Mouse (Mus musculus): ENCODE measurements at regions not wholly inside any gene's neighbourhood (a gene's known extent, or its start where the extent isn't known, plus 50 kb on each side); places are given as distances from the start of the nearest gene placed in this dataset.

DNA sequence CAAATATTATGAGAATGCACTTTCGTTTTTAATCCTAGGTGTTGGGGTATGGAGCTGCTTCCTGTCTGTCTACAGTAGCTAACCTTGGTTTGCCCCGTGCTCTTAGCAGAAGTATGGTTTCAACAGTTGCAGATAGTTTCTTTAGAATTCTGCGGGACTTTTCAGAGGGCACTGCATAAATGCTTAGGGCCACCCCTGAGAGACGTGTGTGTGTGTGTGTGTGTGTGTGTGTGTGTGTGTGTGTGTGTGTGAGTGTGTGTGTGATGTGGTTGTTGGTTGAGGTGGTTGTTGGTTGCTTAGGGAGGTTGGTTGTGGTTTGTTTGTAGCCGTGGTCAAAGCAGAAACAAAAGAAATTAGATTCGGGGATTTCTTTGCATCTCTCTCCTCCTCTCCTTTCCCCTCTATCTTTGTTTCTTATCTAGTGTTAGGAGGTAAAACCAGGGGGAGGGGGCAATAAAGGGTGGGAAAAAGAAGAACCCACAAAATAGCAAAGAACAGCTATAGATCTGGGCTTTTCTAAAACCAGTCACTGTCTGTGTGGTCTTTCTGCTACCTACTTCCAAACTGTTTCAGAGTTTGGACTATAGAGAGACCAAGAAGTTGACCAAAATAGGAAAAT is 118.7 kb upstream of the Lemd2 start:
- Histone ChIP-seq H3K9ac (ENCODE audit: low read length) (no peak overlapping the region), H3K27me3 (ENCODE audit: control insufficient read depth, insufficient read depth, low read length) (peaks cover 24% of the 10 kb centered on the region), H3K4me3 (ENCODE audit: control insufficient read depth in 1 of 2, insufficient read depth in 1 of 2, low read depth in 1 of 2, low read length in 2 of 2) (no peak overlapping the region), H3K4me1 (ENCODE audit: control insufficient read depth in 2 of 2, insufficient read depth in 2 of 2, low read length in 2 of 2) (peaks cover 9 to 13% of the 10 kb centered on the region in 2 experiments), H3K36me3 (ENCODE audit: control insufficient read depth, insufficient read depth, low read length) (no peaks in the 10 kb centered on the region), H3K9me3 (ENCODE audit: control insufficient read depth, low read length) (no peaks in the 10 kb centered on the region), H3K4me2 (ENCODE audit: low read length) (no peak overlapping the region), H3K27ac (replicated peaks in 1 of 2; ENCODE audit: control insufficient read depth in 1 of 2, insufficient read depth in 1 of 2, low read depth in 2 of 2, low read length in 2 of 2) (no peak overlapping the region)
- WGBS, result 76% methylated on average over 6 of the region's 6 CpGs
- ATAC-seq (ENCODE audit: insufficient number of reproducible peaks, insufficient read depth, low FRiP score, low read depth), result no peak

DNA sequence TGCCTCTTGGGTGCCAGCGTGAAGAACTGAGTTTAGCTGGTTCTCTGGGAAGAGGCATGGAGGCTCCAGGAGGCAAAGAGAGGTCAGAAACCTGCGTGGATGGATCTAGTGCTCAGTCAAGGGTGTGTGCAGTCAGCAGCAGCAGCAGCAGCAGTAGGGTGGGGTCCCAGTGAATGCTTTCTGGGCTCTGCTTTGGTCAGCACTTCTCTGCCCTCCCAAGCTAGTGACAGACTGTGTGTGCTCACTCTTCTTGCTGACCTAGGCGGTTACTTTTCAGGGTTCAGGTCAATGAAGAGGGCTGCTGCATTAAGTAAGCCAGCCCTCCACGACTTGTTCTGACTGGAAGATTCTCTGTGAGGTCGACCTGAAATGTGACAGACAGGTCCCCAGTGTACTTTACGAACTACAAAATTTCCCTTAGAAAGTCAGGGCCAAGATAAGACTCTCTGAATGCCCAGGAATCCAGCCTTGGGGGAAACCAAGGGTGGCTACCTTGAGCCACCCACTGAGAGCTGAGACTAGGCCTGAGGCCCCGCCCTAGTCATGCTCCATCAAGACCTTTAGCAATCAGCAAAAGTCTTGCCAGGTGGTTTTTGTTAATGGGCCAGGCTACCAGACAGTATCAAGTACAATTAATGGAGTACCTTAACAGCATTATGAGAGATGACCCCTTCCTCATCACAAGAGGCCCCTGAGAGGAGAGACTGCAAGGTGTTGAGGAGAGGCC is 114.9 kb upstream of the Lemd2 start:
- no peak overlapping the region for H3K4me3 ChIP-seq (ENCODE audit: control insufficient read depth in 1 of 2, insufficient read depth in 1 of 2, low read depth in 1 of 2, low read length in 2 of 2)
- 0 out of 2 replicates have a peak, but pooled peaks cover 4% of the 10 kb centered on the region for H3K27me3 ChIP-seq (ENCODE audit: control insufficient read depth, insufficient read depth, low read length)
- peaks cover 15 to 17% of the 10 kb centered on the region in 2 experiments for H3K4me1 ChIP-seq (ENCODE audit: control insufficient read depth in 2 of 2, insufficient read depth in 2 of 2, low read length in 2 of 2)
- H3K9ac ChIP-seq (ENCODE audit: low read length), result no peak overlapping the region
- H3K27ac ChIP-seq (replicated peaks in 1 of 2; ENCODE audit: control insufficient read depth in 1 of 2, insufficient read depth in 1 of 2, low read depth in 2 of 2, low read length in 2 of 2), result no peak overlapping the region
- H3K9me3 ChIP-seq (ENCODE audit: control insufficient read depth, low read length), result no peaks in the 10 kb centered on the region
- no peak for ATAC-seq (ENCODE audit: insufficient number of reproducible peaks, insufficient read depth, low FRiP score, low read depth)
- H3K36me3 ChIP-seq (ENCODE audit: control insufficient read depth, insufficient read depth, low read length), result no peaks in the 10 kb centered on the region
- H3K4me2 ChIP-seq (ENCODE audit: low read length), result no peak overlapping the region
- 73% methylated on average over 7 of the region's 7 CpGs for WGBS

DNA sequence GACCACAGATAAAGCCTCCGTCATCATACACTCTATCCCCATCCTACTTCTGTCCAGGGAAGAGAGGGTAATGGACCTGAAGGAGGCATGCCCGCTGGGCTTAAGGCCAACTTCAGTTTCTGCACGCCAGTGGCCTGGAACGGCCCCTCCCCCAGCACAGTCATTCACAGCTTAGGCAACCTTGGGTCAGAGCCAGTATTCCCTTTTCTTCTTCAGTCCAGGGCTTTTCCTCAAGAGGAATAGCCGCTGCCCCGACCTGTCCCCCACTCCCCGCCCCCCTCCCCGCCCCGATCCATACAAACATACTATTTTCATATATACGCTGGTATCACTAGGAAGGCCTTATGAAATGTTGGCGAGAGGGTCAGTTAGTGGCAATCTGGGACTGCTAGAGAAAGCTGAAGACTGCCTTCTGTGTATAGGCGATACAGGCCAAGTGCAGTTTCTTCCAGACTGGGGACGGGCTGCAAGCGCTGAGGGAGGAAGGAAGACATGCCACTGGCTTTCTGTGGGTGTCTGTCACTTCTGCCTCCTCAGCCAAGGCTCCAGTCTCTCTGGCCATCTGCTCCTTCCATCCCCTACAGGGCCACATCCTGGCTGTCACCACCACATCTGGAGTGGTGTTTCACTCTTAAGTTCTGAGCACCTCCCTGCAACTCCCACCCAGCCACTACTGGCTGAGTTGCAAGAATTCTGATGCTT is 113.5 kb upstream of the Lemd2 start:
- 37% methylated on average over 14 of the region's 14 CpGs for WGBS
- Histone ChIP-seq H3K4me1 (ENCODE audit: control insufficient read depth in 2 of 2, insufficient read depth in 2 of 2, low read length in 2 of 2) (peaks cover 15 to 17% of the 10 kb centered on the region in 2 experiments), H3K9ac (ENCODE audit: low read length) (no peak overlapping the region), H3K9me3 (ENCODE audit: control insufficient read depth, low read length) (no peaks in the 10 kb centered on the region), H3K4me2 (ENCODE audit: low read length) (peak overlapping the region; percentile 27), H3K27me3 (ENCODE audit: control insufficient read depth, insufficient read depth, low read length) (0 out of 2 replicates have a peak, but pooled peaks cover 4% of the 10 kb centered on the region), H3K4me3 (ENCODE audit: control insufficient read depth in 1 of 2, insufficient read depth in 1 of 2, low read depth in 1 of 2, low read length in 2 of 2) (no peak overlapping the region), H3K27ac (replicated peaks in 1 of 2; ENCODE audit: control insufficient read depth in 1 of 2, insufficient read depth in 1 of 2, low read depth in 2 of 2, low read length in 2 of 2) (peak overlapping the region in 1 of 2 experiments; percentile 16; a peak in 1 of 4 replicates), H3K36me3 (ENCODE audit: control insufficient read depth, insufficient read depth, low read length) (no peaks in the 10 kb centered on the region)
- ATAC-seq (ENCODE audit: insufficient number of reproducible peaks, insufficient read depth, low FRiP score, low read depth), result no peak

DNA sequence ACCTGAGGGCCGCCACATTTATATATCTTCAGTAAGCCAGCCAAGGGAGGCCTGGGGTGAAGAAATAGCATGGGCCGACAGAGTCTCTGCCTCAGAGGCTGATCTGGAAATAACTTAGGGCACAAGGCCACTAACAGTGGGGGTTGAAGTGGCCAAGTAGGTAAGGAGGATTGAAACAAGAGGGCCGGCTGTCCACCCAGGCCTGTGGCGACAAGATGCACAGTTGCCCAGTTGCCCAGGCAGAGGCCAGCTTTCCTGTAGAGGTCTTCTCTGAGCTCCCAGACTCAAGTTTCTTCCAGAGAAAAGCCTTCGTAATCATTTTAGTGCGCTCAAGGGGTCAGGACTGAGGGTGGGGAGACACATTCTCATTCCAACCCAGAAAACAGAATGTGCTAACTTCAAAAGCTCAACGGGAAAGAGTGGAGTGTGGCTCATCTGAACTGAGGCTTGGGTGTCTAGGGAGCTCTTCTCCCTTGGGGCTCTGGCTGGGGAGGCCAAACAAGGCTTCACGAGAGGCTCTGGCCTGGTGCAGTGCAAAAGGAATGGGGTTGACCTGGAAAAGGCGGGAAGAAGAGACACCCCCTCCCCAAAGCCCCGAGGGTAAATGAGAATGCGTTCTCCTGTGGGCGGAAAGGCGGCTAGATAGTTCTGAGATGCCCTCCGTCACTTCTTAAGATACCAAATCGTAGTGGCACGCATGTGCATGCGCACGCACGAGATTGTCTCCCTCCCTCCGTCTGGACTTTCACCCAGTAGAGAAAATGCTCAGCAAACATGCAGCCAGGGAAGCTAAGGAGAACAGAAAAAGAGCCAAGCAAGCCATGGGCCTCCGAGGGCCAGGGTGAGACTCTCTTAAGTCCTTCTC is 112.7 kb upstream of the Lemd2 start:
- Histone ChIP-seq H3K9me3 (ENCODE audit: control insufficient read depth, low read length) (no peaks in the 10 kb centered on the region), H3K4me3 (ENCODE audit: control insufficient read depth in 1 of 2, insufficient read depth in 1 of 2, low read depth in 1 of 2, low read length in 2 of 2) (no peak overlapping the region), H3K4me1 (ENCODE audit: control insufficient read depth in 2 of 2, insufficient read depth in 2 of 2, low read length in 2 of 2) (peaks cover 15 to 17% of the 10 kb centered on the region in 2 experiments), H3K36me3 (ENCODE audit: control insufficient read depth, insufficient read depth, low read length) (no peaks in the 10 kb centered on the region), H3K27ac (replicated peaks in 1 of 2; ENCODE audit: control insufficient read depth in 1 of 2, insufficient read depth in 1 of 2, low read depth in 2 of 2, low read length in 2 of 2) (no peak overlapping the region), H3K9ac (ENCODE audit: low read length) (no peak overlapping the region), H3K4me2 (ENCODE audit: low read length) (peak overlapping the region; percentile 27), H3K27me3 (ENCODE audit: control insufficient read depth, insufficient read depth, low read length) (0 out of 2 replicates have a peak, but pooled peaks cover 4% of the 10 kb centered on the region)
- 75% methylated on average over 21 of the region's 21 CpGs for WGBS
- no peak for ATAC-seq (ENCODE audit: insufficient number of reproducible peaks, insufficient read depth, low FRiP score, low read depth)

DNA sequence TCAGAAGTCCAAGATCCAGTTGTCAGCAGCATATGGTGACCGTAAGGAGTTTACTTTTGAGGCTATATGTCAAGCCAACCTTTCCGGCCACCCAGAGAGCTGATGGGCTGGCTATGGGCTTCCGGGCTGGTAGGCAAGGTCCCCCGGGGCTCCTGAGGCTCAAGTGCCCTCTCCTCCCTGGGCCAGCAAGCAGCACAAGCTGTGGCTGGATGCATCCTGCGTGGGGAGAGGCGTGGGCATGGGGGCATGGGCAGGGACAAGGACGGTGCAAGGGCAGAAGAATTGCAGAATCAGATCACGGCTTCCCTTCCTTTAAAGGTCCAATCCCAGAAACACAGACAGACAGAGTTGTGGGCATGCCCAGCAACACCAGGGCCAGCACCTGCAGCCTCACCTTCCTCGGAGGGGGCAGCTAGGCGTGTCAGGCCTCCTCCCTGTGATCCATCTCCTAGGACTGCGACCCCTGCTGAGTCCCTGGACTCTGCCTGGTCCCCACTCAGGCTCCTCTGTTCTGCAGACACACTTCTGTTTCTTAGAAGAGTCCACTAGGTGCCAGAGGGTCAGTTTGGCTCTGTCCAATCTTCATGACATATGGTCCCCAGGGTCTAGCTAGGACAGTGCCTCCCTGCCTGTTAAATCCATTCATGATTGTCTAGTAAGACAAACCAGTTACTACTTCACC is 111.8 kb upstream of the Lemd2 start:
- 83% methylated on average over 11 of the region's 11 CpGs for WGBS
- Histone ChIP-seq H3K27ac (replicated peaks in 1 of 2; ENCODE audit: control insufficient read depth in 1 of 2, insufficient read depth in 1 of 2, low read depth in 2 of 2, low read length in 2 of 2) (no peak overlapping the region), H3K4me2 (ENCODE audit: low read length) (no peak overlapping the region), H3K4me1 (ENCODE audit: control insufficient read depth in 2 of 2, insufficient read depth in 2 of 2, low read length in 2 of 2) (peaks cover 15 to 17% of the 10 kb centered on the region in 2 experiments), H3K27me3 (ENCODE audit: control insufficient read depth, insufficient read depth, low read length) (0 out of 2 replicates have a peak, but pooled peaks cover 7% of the 10 kb centered on the region), H3K9ac (ENCODE audit: low read length) (no peak overlapping the region), H3K36me3 (ENCODE audit: control insufficient read depth, insufficient read depth, low read length) (no peaks in the 10 kb centered on the region), H3K9me3 (ENCODE audit: control insufficient read depth, low read length) (no peaks in the 10 kb centered on the region), H3K4me3 (ENCODE audit: control insufficient read depth in 1 of 2, insufficient read depth in 1 of 2, low read depth in 1 of 2, low read length in 2 of 2) (no peak overlapping the region)
- no peak for ATAC-seq (ENCODE audit: insufficient number of reproducible peaks, insufficient read depth, low FRiP score, low read depth)

DNA sequence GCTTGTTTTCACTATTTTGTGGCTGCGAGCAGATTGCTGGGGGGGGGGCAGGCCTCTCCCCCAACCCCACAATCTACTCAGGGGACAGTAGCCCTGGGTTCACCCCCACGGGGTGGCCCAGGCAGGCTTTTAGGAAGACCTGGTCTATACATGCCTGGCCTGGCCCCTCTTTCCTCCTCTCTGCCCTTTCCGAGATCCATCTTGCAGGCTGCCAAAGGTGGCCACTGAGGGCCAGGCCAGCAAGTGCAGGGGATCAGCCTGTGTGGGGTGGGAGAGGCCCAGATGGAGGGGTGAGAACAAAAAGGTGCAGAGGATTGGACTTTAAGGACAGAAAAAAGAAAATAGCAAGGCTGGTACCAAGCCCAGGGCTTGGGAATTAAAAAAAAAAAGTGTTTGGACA is 111.2 kb upstream of the Lemd2 start:
- Histone ChIP-seq H3K36me3 (ENCODE audit: control insufficient read depth, insufficient read depth, low read length) (no peaks in the 10 kb centered on the region), H3K4me3 (ENCODE audit: control insufficient read depth in 1 of 2, insufficient read depth in 1 of 2, low read depth in 1 of 2, low read length in 2 of 2) (no peak overlapping the region), H3K27me3 (ENCODE audit: control insufficient read depth, insufficient read depth, low read length) (0 out of 2 replicates have a peak, but pooled peaks cover 7% of the 10 kb centered on the region), H3K9me3 (ENCODE audit: control insufficient read depth, low read length) (no peaks in the 10 kb centered on the region), H3K27ac (replicated peaks in 1 of 2; ENCODE audit: control insufficient read depth in 1 of 2, insufficient read depth in 1 of 2, low read depth in 2 of 2, low read length in 2 of 2) (no peak overlapping the region), H3K4me1 (ENCODE audit: control insufficient read depth in 2 of 2, insufficient read depth in 2 of 2, low read length in 2 of 2) (peaks cover 15 to 17% of the 10 kb centered on the region in 2 experiments), H3K9ac (ENCODE audit: low read length) (no peak overlapping the region), H3K4me2 (ENCODE audit: low read length) (no peak overlapping the region)
- no peak for ATAC-seq (ENCODE audit: insufficient number of reproducible peaks, insufficient read depth, low FRiP score, low read depth)
- 59% methylated on average over 3 of the region's 3 CpGs for WGBS

Measured in heart, embryonic 14.5 days (tissue).